Mouse (Mus musculus) erythroblast, adult 5-6 weeks (primary cell): ENCODE data around the gene Ostf1. TPM values are rescaled to one million over a fixed set of nuclear protein-coding genes. Genes with fewer than 3 reads are reported as not detected.

Experiments
- ATAC-seq: replicated peaks from 2 replicates; pipeline ENCODE4 v1.8.0; 2016; ENCODE audit warnings: moderate number of reproducible peaks, mild to moderate bottlenecking, moderate TSS enrichment, inconsistent platforms; ENCODE audit not compliant: poor library complexity, low FRiP score, severe bottlenecking
- total RNA-seq, 2 experiments: library from RNA; stranded (forward) in 1 of 2; stranded (reverse) in 1 of 2; fragments of 150-400 nt in 1 of 2; fragments of 200-764, 138-1000 nt in 1 of 2; gene quantifications; 2 replicates each; pipeline versions ENCODE4 v1.2.3 to v1.2.4; 2015 to 2017; ENCODE audit warnings: low replicate concordance in 2 of 2

The Ostf1 gene
- total RNA-seq, 2 experiments from 2014 or later: 59.0 to 65.9 TPM

- ATAC-seq: no peak
Observed at GRCm38 (mm10) chr19:18579012-18579358, 52.6 kb downstream of the Ostf1 start.

DNA sequence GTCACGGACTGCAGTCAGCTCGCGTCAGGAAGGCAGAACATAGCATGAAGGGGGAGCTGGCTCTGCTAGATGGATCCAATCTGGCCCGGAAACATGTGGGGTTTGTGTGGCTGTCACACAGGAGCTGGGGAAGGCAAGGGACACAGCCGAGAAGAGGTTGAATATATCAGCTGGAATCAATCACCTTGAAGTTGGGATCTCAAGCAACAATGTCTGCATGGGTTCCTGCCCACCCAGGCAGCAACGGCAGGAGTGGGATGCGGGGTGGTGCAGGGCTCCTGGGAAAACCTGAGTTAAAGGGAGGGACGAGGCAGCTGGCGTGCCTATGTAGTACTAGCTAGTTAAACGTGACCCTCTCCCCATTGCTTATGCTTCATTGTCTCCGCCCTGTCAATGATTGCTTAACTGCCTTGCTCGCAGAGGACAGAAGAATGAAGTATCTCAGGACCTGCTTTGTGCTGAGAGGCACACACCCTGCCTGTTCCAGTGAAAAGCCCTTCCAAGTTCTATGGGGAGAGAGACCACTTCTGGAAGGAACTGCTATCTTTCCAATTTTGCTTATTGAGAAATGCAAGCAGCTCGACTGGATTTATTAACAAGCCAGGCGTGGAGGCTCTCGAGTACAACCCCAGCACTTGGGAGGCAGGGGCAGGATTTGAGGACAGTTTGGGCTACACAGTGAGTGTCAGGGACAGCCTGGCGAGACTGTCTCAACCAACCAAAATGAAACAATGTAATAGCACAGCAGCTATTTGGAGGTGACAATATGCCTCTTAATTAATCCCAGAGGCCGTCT, 53.2 kb downstream of the Ostf1 start:
- no peak for ATAC-seq

- no peak for ATAC-seq
Observed at GRCm38 (mm10) chr19:18577348-18577747, 54.3 kb downstream of the Ostf1 start.

DNA sequence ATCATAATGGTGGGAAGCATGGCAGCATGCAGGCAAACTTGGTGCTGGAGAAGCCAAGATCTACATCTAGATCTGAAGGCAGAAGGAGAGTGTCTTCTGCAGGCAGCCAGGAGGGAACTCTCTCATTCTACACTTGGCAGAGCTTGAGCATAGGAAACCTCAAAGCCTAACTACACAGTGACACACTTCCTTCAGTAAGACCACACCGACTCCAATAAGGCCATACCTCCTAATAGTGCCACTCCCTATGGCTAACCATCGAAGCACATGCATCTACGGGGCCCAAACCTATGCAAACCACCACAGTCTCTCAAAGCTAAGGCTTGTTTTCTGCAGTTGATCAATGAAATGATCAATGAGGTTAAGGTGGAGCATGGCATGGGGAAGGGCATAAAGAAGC, 55.7 kb downstream of the Ostf1 start:
- no peak for ATAC-seq

DNA sequence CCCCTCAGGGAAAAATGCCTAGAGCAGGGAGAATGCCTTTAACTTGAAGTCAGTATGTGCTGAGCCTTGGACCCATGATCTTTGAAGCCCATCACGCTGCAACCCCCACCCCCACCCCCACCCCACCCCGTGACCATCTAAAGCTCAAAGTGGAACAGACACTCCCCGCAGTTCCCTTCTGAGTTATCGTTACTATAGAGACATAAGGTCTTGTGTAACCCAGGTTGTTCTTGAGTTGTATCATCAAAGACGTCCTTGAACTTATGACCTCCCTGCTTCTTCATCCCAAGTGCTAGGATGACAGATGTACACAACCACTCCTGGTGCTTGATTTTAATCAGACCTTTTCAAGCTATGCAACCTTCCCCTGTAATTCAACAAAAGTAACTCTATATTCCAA, 57.7 kb downstream of the Ostf1 start:
- no peak for ATAC-seq

- ATAC-seq: no peak
Observed at GRCm38 (mm10) chr19:18573443-18573842, 58.2 kb downstream of the Ostf1 start.

- ATAC-seq: no peak
Observed at GRCm38 (mm10) chr19:18569496-18569895, 62.1 kb downstream of the Ostf1 start.

- ATAC-seq: no peak
Observed at GRCm38 (mm10) chr19:18568828-18569430, 62.7 kb downstream of the Ostf1 start.

- no peak for ATAC-seq
Observed at GRCm38 (mm10) chr19:18567936-18568827, 63.4 kb downstream of the Ostf1 start.

DNA sequence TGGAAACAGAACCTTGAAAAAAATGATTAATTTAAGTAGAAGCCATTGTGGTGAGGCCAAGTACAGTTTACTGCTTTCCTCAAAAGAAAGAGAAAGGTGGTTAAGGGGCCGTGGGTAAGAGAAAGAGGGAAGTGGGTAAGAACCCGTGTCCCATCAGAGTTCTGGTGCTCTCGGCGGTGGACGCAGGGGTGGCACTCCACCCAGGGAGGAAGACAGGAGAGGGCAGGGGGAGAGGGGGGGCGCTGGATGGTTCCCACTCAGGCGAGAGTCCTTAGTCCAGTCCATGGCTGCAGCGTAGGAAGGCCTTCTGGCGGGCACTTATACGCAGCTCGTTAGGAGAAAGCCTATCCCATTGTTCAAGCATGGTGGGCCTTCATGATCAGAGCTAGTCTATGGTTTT, 64.1 kb downstream of the Ostf1 start:
- no peak for ATAC-seq

- ATAC-seq: no peak
Observed at GRCm38 (mm10) chr19:18557708-18558107, 73.9 kb downstream of the Ostf1 start.

DNA sequence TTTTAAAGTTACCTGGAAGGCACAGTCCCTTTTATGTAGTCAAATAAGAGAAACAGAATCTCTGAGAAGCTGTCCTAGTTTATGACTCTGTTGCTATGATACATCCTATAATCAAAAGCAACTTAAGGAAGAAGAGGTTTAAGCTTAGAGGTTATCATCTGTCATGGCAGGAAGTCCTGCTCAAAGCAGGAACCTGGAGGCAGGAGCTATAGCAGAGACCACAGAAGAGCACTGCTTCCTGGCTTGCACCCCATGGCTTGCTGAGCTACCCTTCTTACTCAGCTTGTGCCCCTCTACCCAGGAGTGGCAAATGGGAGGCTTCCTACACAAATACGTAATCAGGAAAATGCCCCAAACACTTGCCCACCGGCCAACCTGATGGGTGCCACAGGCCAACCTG, 76.0 kb downstream of the Ostf1 start:
- ATAC-seq: no peak

DNA sequence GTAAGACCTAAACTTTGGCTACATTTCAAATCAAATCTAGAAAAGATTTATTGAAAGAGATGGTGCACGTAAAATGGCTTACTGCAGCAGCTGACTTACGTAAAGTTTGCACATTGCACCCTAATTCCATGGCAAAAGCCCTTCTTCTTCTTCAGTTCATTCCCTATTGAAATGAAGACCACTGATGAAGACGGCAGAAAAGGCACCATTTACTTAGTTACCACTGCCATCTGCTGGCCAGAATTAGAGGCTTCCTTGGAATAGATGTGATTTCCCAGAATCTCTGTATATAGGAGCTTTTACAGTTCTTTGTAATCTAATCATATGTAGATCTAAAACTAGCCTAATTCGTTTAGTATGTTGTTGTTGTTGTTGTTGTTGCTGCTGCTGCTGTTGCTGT, 83.0 kb downstream of the Ostf1 start:
- no peak for ATAC-seq

Other genes starting within 250 kb of the Ostf1 start
- 0.63 and 1.7 TPM in 2 replicates for gene Nmrk1, start 127 bp upstream of the Ostf1 start, total RNA-seq (2015; ENCODE audit: low replicate concordance)
- gene Nmrk1, start 127 bp upstream of the Ostf1 start, total RNA-seq (2017; ENCODE audit: low replicate concordance): 1.1 and 1.8 TPM in 2 replicates
- gene Carnmt1, start 38.9 kb upstream of the Ostf1 start, total RNA-seq (2015; ENCODE audit: low replicate concordance): 10.2 and 10.9 TPM in 2 replicates
- 9.3 and 11.7 TPM in 2 replicates for gene Carnmt1, start 38.9 kb upstream of the Ostf1 start, total RNA-seq (2017; ENCODE audit: low replicate concordance)
- 30.1 and 40.0 TPM in 2 replicates for gene D030056L22Rik, start 81.4 kb upstream of the Ostf1 start, total RNA-seq (2015; ENCODE audit: low replicate concordance)
- gene D030056L22Rik, start 81.4 kb upstream of the Ostf1 start, total RNA-seq (2017; ENCODE audit: low replicate concordance): 17.3 and 21.9 TPM in 2 replicates
- gene Trpm6, start 118.2 kb upstream of the Ostf1 start, total RNA-seq (2015; ENCODE audit: low replicate concordance): not detected in 2 replicates
- gene Trpm6, start 118.2 kb upstream of the Ostf1 start, total RNA-seq (2017; ENCODE audit: low replicate concordance): 0.68 TPM in 1 of 2 replicates, not detected in the other